Mouse (Mus musculus) brain, embryonic 14.5 days (tissue): ENCODE measurements at regions not wholly inside any gene's neighbourhood (a gene's known extent, or its start where the extent isn't known, plus 50 kb on each side); places are given as distances from the start of the nearest gene placed in this dataset.

Experiments
- CTCF ChIP-seq: fragments of 200-500 bp; IDR thresholded peaks from 2 replicates; pipeline ENCODE4 v1.5.1; 2012; ENCODE audit warnings: inconsistent platforms, mild to moderate bottlenecking, moderate library complexity, borderline replicate concordance; ENCODE audit not compliant: insufficient read depth, insufficient read length; ENCODE audit errors: extremely low read depth
- POLR2A ChIP-seq: fragments of 200-500 bp; IDR thresholded peaks from 2 replicates; pipeline ENCODE4 v1.6.1; 2012; ENCODE audit warnings: mild to moderate bottlenecking, inconsistent platforms, borderline replicate concordance; ENCODE audit not compliant: poor library complexity, insufficient read depth, insufficient read length, severe bottlenecking; ENCODE audit errors: extremely low read depth

GRCm38 (mm10) chr17:16704199-16704598 lies 359.7 kb upstream of the Zfp960 start:
- TF ChIP-seq CTCF (no peak), POLR2A (no peak)
